Mouse (Mus musculus) bone marrow macrophage, adult 2 months (primary cell): ENCODE data around the gene Dmac2. TPM values are rescaled to one million over a fixed set of nuclear protein-coding genes. Genes with fewer than 3 reads are reported as not detected.

Source experiments
- H3K27ac ChIP-seq: 2 replicates; pipeline ENCODE4 v1.5.1; 2012; ENCODE audit warnings: low read depth, low read length; ENCODE audit not compliant: insufficient read depth
- H3K4me1 ChIP-seq: 2 replicates; pipeline ENCODE4 v1.6.1; 2012; ENCODE audit warnings: low read length; ENCODE audit not compliant: control insufficient read depth, insufficient read depth
- H3K4me3 ChIP-seq: 2 replicates; pipeline ENCODE4 v1.5.1; 2012; ENCODE audit warnings: mild to moderate bottlenecking, low read length, moderate library complexity; ENCODE audit not compliant: insufficient read depth
- CTCF ChIP-seq: IDR thresholded peaks from 2 replicates; pipeline ENCODE4 v1.5.1; 2012; ENCODE audit warnings: low read depth, mild to moderate bottlenecking, low read length, moderate library complexity
- POLR2A ChIP-seq: IDR thresholded peaks from 2 replicates; pipeline ENCODE4 v1.6.1; 2012; ENCODE audit warnings: mild to moderate bottlenecking, low read depth, low read length, borderline replicate concordance
- polyA plus RNA-seq: library from polyadenylated mRNA; stranded (reverse); fragments of >200 nt; gene quantifications from 2 replicates; pipeline ENCODE4 v1.2.4, GENCODE M21; 2012; ENCODE audit not compliant: missing spikeins, insufficient read depth, insufficient read length

Gene Dmac2
- polyA plus RNA-seq, 1 experiment = 41.2 TPM

DNA sequence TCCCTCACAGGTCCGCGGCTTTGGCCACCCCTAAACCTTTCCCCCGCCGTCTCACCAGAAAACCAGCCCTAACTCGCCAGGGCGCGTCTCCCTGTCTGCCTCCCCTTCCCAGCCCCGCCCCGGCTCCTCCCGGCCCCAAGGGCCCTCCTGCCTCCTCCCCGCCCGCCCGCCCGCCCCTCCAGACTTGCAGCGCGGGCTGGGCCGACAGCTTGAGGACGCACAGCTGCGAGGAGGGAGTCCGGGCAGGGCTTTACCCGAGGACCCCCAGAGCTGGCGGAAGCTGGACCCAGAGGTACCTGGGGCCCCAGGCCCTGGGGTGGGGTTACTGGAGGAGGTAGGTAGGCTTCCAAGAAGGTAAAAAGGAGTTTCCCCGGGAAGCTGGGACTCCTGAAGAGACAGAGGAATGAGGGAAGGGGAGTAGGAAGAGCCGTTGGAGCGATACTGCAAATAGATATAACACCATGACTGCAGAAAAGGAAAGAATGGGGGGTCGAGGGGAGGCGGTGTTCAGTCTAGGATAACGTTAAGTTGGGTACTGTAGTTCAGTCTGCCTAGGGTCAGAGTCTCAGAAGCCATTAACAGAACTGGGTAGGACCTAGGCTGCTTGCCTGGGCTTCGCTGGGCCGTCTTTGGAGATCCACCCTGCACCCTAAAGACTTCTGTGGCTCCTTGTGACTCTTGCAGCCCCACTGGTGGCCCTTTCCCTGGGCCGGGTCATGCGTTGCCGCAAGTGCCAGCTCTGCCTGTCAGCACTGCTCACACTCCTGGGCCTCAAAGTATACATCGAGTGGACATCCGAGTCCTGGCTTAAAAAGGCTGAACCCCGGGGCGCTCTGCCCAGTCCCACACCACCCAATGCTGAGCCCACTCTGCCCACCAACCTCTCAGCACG lies 8.5 kb downstream of the Dmac2 start:
- peak overlapping the region; percentile 62 for H3K4me3 ChIP-seq
- TF ChIP-seq CTCF (no peak), POLR2A (no peak)
- peaks cover 24% of the 10 kb centered on the region for H3K4me1 ChIP-seq
- H3K27ac ChIP-seq = no peak overlapping the region

- H3K4me3 ChIP-seq = peak overlapping the region; percentile 62
- peaks cover 29% of the 10 kb centered on the region for H3K4me1 ChIP-seq
- H3K27ac ChIP-seq = no peak overlapping the region
- no peak for TF ChIP-seq CTCF
- TF ChIP-seq POLR2A = no peak
These were observed 9.1 kb downstream of the Dmac2 start for GRCm38 (mm10) chr7:25628323-25628620.

- peaks cover 39% of the 10 kb centered on the region for H3K4me1 ChIP-seq
- H3K4me3 ChIP-seq = no peak overlapping the region
- TF ChIP-seq POLR2A (no peak), CTCF (no peak)
- H3K27ac ChIP-seq = peak overlapping the region; percentile 97
These were observed 13.5 kb downstream of the Dmac2 start for GRCm38 (mm10) chr7:25632679-25633078.

DNA sequence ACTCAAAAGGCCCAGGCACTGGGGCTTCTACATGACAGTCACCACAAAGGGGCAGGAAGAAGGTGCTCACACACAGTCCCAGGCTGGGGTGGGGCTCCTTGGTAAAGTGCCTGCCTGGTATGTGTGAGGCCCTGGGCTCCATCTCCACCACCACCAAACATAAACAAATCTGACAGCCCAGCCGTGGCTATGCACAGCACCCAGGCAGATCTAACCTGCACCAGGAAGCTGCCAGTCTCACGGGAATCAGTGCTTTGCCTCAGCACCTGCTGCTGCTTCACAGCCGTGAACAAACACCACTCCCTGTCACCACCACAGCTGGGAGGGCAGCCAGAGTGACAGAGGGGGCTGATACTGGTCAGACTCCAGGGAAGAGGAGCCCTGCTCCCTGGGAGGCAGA lies 17.2 kb downstream of the Dmac2 start:
- TF ChIP-seq POLR2A (no peak), CTCF (no peak)
- H3K27ac ChIP-seq = no peak overlapping the region
- H3K4me3 ChIP-seq = no peak overlapping the region

DNA sequence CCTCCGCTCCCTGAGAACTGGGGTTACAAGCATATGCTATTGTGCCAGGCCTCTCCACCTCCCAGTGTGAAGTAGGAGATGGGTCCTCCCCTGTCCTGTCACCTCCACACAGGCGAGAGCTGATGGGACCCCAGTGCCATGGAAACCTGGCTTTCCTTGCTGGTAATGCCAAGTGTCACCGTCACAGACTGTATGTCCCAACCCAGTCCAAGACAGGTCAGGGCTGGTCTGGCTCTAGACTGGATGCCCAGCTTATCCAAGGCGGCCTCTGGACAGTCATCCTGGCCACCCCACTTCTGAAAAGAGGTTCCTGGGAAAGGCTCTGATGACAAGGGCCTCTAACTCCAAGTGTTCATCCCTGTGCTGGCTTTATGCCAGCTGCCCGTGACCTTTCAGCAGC lies 17.9 kb downstream of the Dmac2 start:
- Histone ChIP-seq H3K4me3 (no peak overlapping the region), H3K4me1 (peaks cover 19% of the 10 kb centered on the region), H3K27ac (no peak overlapping the region)
- TF ChIP-seq POLR2A = no peak
- no peak for TF ChIP-seq CTCF

More for the DNA sequence above, 17.2 kb downstream of the Dmac2 start:
- H3K4me1 ChIP-seq = peaks cover 27% of the 10 kb centered on the region

DNA sequence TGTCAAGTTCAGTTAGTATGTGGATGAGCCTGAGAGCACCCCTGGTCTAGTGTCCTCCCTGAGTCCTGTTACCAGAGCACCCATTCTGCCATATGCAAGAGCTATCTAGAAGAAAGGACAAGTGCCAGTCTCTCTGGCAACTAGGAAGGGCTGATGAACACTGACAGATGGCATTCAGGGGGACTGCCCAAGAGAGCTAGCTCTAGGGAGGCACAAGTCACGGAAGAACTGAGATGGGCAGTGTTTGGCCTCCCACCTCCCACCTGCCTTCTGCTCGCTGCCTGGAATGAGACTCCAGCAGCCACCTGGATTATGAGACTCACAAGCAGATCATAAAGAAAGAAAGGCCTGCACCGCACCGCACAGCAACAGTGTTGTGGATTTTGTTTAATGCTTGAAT lies 20.5 kb downstream of the Dmac2 start:
- H3K4me1 ChIP-seq = peaks cover 10% of the 10 kb centered on the region
- H3K4me3 ChIP-seq = no peak overlapping the region
- TF ChIP-seq CTCF (no peak), POLR2A (no peak)
- no peak overlapping the region for H3K27ac ChIP-seq

GRCm38 (mm10) chr7:25644136-25644535 lies 24.9 kb downstream of the Dmac2 start:
- Histone ChIP-seq H3K27ac (no peak overlapping the region), H3K4me3 (no peak overlapping the region), H3K4me1 (peaks cover 21% of the 10 kb centered on the region)
- TF ChIP-seq CTCF = no peak
- no peak for TF ChIP-seq POLR2A

DNA sequence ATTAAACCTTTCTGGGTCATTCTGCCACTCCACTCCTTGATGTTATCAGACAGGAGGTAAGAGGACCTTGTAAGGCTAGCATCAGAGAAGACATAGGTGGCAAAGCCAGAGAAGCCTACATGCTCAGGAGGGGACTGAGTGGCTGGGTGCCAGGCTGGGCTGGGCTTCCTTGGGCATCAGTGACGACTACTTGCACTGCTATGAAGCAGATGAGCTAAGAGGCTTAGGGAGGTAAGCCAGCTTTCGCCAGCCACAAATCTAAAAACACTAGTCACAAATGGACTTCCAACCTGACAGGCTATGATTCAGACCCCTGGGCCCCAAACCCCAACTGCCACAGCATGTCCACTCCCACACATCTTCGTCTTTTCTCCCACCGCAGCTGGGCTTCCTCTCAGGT lies 25.4 kb downstream of the Dmac2 start:
- TF ChIP-seq POLR2A (no peak), CTCF (no peak)
- Histone ChIP-seq H3K27ac (no peak overlapping the region), H3K4me1 (peaks cover 26% of the 10 kb centered on the region), H3K4me3 (no peak overlapping the region)

- TF ChIP-seq POLR2A (no peak), CTCF (no peak)
- H3K27ac ChIP-seq = no peak overlapping the region
- H3K4me3 ChIP-seq = no peak overlapping the region
- H3K4me1 ChIP-seq = peaks cover 29% of the 10 kb centered on the region
These were observed 25.9 kb downstream of the Dmac2 start for GRCm38 (mm10) chr7:25645074-25645473.

DNA sequence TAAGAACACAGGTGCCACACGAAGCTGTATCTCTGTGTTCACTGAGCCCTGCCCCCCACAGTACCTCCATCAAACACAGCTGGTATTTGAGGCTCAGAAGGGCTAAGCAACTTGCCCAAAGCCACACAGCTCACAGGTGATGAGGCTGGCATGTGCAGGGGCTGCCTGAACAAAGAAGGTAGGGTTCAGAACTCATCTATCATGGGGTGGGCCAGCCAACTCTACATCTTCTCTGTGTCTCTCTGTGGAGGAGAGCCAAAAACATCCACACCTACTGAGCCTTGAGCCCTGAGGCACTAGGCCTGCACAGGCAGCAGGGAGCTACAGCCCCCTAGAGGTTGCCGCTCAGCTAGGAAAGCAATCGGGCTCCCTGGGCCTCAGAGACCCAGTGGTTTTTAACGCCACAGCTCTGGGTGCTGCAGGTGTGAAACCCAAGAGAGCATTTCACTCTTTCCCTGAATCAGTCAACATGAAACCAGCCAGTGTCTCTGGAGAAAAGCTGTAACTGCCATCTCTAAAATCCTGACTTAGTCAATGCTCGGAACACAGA lies 28.4 kb downstream of the Dmac2 start:
- H3K27ac ChIP-seq = no peak overlapping the region

More for the DNA sequence above, 28.4 kb downstream of the Dmac2 start:
- H3K4me1 ChIP-seq = peaks cover 46% of the 10 kb centered on the region
- TF ChIP-seq CTCF (no peak), POLR2A (no peak)
- no peak overlapping the region for H3K4me3 ChIP-seq
